Mouse (Mus musculus) adrenal gland, adult (tissue): ENCODE results near the gene Chp2.
A peak's percentile ranks its signal among the peaks of the same experiment; 100 is the strongest.
"Not testable (repeated sequence)": the region's sequence is repeated elsewhere in the genome, so short reads cannot be mapped to it uniquely, and the experiment has no call there.

Experiments
- DNase-seq, 2 experiments: peaks; one replicate each; pipeline ENCODE4 v3.0.0; 2022 to 2023; ENCODE audit warnings: low spot score in 1 of 2; ENCODE audit not compliant: inconsistent age in 2 of 2

The Chp2 gene

GRCm38 (mm10) chr7:122242260-122242659, 23.0 kb downstream of the Chp2 start:
- peak; percentile 8 to 65 for DNase-seq

GRCm38 (mm10) chr7:122242744-122243143, 23.4 kb downstream of the Chp2 start:
- DNase-seq, result not testable (repeated sequence)

- DNase-seq, result no peak
Measured at GRCm38 (mm10) chr7:122244166-122244565, 24.9 kb downstream of the Chp2 start.

GRCm38 (mm10) chr7:122244584-122244983, 25.3 kb downstream of the Chp2 start:
- DNase-seq, result no peak

GRCm38 (mm10) chr7:122245976-122246375, 26.7 kb downstream of the Chp2 start:
- DNase-seq, result no peak

- DNase-seq, result no peak
Measured at GRCm38 (mm10) chr7:122247254-122247864, 28.1 kb downstream of the Chp2 start.

GRCm38 (mm10) chr7:122249321-122249821, 30.1 kb downstream of the Chp2 start:
- DNase-seq, result no peak

GRCm38 (mm10) chr7:122251197-122252011, 32.1 kb downstream of the Chp2 start:
- peak; percentile 65 to 93 for DNase-seq

- DNase-seq, result no peak
Measured at GRCm38 (mm10) chr7:122256722-122257121, 37.4 kb downstream of the Chp2 start.

- no peak for DNase-seq
Measured at GRCm38 (mm10) chr7:122258521-122258920, 39.2 kb downstream of the Chp2 start.

GRCm38 (mm10) chr7:122260055-122260602, 40.8 kb downstream of the Chp2 start:
- DNase-seq, result peak; percentile 6 to 33

- no peak for DNase-seq
Measured at GRCm38 (mm10) chr7:122268983-122269486, 49.7 kb downstream of the Chp2 start.

GRCm38 (mm10) chr7:122272334-122272733, 53.0 kb downstream of the Chp2 start:
- no peak for DNase-seq
